Mouse (Mus musculus) mesoderm, embryonic 11.5 days (tissue): ENCODE results near the gene Nras.

Experiments
- DNase-seq: peaks from one replicate; pipeline ENCODE4 v3.0.0-alpha.2; 2012; ENCODE audit warnings: low read depth, low spot score

The Nras gene

DNA sequence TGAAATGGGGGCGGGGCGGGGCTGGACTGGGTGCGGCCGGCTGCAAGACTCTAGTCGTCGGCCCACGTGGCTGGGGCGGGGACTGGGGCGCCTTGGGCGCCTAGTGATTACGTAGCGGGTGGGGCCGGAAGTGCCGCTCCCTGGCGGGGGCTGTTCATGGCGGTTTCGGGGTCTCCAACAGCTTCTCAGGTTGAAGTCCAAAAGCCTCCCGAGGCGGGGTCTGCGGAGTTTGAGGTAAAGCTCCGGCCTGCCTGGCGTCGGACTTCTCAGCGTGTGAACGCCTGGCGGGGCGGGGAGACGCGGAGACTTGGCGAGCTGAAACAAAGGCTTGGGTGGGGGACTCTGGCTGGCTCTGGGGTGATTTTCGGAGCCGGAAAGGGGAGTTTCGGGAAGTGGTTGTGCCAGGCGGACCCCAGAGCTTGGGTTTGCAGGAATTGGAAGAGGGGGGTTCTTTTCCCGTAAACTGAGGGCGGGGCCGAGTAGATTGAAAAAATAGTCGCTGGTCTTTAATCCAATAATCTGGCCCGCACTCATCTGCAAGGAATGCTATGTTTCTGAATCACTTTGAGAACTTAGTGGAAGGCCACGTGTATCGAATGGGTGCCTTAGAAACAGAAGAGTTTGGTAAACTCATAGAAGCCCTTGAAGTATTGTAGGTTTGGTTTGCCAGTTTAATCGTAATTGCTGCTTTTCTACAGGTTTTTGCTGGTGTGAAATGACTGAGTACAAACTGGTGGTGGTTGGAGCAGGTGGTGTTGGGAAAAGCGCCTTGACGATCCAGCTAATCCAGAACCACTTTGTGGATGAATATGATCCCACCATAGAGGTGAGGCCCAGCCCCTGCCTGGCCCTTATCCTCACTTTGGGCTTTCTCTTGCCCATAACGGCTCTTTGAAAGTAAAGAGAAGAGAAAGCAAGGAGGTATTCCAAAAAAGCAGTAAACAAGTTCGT, at the start of gene Nras:
TSS of gene Nras (plus strand) at position 79 of the 951 bp plus-strand sequence.
- peak; percentile 94 for DNase-seq

- no peak for DNase-seq
Observed at GRCm38 (mm10) chr3:103017350-103017749, 40.7 kb upstream of the Nras start.

DNA sequence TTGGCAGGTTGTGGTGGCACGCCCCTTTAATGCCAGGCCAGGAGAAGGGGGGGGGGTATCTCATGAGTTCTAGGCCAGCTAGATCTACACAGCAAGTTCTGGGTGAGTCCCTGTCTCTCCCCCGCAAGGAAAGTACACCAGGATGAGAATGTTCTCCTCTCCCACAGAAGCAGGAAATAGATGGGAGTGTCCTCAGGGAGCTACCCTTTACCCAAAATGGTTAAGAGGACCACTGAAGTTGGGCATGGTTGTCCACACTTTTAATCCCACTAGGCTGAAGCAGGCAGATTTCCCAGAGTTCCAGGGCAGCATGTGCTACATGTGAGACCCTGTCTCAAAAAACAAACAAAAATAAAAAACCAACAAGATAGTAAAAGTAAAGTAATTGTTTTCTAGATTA, 38.6 kb upstream of the Nras start:
- no peak for DNase-seq

DNA sequence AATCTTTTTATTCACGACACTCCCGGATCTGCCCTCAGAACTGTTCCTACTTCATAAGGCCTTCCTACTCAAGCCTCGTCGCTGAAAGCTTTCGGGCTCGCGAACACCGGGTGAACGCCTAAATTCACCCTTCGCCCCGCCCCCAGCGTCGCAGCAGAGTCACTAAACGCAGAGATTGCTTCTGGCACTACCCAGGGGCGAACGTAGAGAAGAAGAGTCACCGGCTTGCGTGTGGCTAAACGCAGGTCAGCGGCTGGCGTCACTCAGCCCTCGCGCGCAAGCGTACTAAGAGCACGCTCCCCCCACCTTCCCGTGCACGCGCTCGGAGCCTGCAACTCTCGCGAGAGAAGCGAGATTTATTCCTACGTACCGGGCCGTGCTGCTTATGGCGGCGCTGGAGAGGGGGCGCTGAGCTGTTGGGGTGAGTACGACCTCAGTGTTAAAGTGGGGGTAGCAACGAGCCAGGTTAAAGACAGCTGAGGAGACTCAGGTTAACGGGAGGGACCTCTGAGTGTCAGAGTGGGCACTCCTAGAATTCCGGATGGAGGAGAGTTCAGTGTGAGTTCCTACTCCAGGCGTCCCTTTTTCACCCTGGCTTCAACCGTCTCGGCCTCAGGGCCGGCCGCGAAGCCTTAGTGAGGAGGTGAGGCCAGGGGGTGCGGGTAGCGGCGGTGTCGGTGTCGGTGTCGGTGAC, 37.7 kb upstream of the Nras start, which contains the start of gene Csde1:
TSS of gene Csde1 (plus strand) at position 178 of the 694 bp plus-strand sequence.
- peak; percentile 98 for DNase-seq

- peak; percentile 95 for DNase-seq
Observed at GRCm38 (mm10) chr3:103020943-103021638, 37.0 kb upstream of the Nras start.

DNA sequence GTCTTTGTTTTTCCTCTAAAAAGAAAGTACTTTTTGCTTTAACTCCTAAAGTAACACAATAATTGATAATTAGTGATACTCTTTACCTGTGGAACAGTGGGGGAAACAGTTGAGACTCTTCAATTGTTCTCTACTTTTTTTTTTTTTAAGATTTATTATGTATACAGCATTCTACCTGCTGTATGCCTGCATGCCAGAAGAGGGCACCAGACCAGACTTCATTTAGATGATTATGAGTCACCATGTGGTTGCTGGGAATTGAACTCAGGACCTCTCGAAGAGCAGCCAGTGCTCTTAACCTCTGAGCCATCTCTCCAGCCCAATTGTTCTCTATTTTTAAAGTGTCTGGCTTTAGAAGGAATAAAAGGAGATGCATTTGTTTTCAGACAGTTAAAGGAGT, 31.9 kb upstream of the Nras start:
- DNase-seq = peak; percentile 12

DNA sequence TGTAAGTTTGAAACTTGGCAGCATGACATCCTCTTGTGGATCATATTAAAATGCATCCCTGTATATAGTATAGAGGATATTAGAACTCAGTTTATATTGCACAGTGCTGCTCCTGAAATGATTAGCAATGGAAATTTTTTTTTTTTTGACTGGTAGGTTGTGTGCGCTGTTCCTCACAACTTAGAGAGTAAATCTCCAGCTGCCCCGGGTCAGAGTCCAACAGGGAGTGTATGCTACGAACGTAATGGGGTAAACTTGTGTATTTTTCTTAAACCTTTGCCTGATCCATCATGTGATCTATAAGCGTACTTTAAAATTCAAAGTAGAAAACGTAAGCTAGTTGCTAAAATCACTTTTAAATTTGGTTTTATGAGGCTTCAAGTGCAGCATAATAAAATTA, 17.8 kb upstream of the Nras start:
- DNase-seq = no peak

DNA sequence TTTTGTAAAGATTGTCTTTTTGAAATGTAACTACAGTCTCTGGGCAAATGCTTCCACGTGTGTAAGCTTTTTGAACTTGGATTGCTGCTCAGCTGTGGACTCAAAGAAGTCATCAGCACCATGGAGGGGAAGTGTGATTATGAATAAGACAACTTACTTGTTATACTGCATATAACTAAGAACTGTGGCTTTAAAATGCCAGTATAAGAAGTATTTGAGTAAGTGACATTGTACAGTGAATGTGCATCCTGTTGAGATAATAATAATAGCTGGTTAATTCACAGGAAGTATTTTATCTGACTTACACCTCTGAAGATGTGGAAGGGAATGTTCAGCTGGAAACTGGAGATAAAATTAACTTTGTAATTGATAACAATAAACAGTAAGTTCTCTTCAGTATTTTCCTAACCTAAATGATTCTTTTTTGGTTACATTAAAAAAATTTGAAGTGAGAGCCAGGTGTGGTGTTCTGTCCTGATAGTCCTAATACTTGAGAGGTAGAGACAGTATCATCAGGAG, 17.2 kb upstream of the Nras start:
- no peak for DNase-seq

- no peak for DNase-seq
Observed at GRCm38 (mm10) chr3:103056016-103056595, 2.0 kb upstream of the Nras start.

DNA sequence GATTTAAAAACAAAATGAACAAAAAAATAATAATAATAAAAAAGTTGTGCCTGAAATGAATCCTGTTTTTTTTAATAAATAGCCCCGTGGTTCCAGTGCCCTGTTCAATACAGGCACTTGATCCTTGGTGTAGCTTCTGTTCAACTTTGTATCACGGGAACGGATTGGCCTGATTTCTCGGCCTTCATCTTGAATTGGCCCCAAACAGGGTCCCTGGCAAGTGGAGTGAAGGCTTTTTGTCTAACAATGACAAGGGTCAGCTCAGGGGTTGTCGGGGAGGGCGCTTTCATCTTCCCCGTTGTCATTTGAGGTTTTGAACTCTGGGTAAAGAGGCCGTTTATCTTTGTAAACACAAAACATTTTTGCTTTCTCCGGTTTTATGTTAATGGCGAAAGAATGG, 333 bp upstream of the Nras start:
- no peak for DNase-seq

DNA sequence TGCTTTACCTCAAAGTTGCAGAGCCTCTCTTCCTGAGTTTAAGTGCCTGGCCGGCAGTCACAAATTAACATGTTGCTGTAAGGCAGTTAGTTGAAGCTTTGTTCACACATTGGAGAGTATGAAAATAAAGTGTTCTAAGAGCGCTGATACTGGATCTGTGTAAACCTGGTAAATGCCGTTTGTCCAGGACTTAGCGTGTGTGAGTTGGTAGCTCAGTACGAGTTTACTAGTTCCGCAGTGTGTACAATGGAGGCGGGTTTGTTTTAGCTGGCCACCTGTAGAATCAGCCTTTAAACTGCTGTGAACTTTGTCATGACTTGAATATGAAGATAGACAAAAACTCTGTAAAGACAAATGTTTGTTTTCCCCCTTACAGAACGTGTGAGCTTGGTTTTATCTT, 8.8 kb downstream of the Nras start:
- DNase-seq = no peak

- DNase-seq = no peak
Observed at GRCm38 (mm10) chr3:103068971-103069370, 10.9 kb downstream of the Nras start.

- DNase-seq = no peak
Observed at GRCm38 (mm10) chr3:103073771-103074170, 15.7 kb downstream of the Nras start, which contains the start of gene Ampd1. Ampd1 (plus strand) TSS chr3:103074014.

DNA sequence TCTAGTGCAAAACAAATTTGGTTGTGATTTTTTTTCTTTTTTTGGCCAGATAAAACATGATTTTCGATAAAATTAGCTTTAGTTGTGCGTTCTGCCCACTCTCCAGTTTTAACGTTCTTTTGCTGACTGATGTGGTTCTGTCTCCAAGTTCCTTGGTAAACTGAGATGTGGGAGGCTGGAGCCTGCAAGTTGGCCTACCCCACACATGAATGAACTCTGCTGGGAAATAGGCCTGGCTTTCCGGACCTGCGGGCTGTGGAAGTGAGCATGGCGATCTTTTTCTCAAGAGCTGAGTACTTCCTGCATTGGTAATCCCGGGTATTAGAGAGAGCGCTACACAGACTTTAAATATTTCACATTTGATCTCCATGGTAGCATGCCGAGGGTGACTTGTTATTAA, 17.8 kb downstream of the Nras start:
- DNase-seq = no peak

- DNase-seq = no peak
Observed at GRCm38 (mm10) chr3:103076476-103076875, 18.4 kb downstream of the Nras start.

GRCm38 (mm10) chr3:103079301-103079700, 21.2 kb downstream of the Nras start:
- DNase-seq = no peak

GRCm38 (mm10) chr3:103081051-103081450, 23.0 kb downstream of the Nras start:
- DNase-seq = peak; percentile 23

DNA sequence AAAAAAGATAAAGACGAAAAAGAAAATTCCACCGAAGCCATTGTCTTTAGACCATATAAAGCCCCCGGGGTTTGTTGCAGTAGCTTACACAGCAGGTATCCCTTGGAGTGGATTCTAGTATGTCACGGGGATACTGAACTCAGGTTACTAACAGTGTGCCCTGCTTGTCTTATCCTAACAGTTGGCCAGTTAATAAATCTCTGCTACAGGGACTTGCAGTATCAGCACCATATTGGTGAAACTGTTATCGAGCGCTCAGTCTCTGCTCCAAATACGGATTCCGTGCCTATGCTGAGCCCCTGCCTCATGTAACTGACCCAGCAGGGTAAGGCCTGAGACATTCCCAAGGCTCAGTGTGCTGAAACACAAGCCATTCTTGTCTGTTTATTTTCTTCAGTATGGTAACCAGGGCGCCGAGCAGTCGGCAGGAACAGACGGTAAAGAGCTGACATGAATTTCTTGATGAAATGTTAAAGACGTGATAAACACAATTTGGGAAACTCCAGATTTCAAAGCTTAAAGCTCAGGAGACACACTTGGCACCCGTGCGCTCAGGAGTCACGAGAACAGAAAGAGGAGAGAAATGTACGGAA, 23.9 kb downstream of the Nras start:
- DNase-seq = no peak

DNA sequence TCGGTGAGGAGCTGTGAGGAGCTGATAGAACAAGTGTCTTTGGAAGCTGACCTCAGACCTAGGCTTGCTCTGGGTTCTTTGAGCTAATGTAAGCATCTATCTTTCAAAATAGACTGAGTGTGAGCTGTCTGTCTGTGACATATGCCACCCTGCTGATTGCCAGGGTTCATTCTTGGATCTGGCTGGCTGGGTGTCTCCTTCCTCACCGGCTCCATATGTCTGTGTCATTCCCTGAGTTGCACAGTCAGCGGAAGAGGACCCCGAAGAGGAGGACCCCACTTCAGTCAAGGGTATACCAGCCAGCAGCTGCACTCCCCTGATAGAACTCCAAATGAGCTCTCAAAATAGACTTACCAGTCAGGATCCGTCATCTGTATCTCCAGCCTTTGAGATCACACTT, 24.7 kb downstream of the Nras start:
- no peak for DNase-seq

DNA sequence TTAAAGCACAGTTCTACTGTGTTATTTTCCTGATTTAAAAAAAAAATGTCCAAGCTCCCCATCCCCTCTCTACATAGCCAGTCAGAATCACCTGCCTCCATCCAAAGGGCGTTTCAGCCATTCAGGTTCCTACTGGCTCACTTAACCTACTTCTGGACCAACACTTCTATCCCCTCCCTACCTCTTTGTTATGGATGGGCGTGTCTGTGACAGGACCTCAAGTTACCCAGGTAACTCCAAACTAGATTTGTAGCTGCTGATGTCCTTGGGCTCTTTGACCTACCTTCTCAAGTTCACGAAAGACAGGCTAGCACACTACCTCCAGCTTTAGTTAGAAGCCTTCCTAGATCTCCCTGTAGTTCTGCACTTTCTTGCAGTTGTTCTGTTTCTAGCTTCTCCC, 27.9 kb downstream of the Nras start:
- no peak for DNase-seq

GRCm38 (mm10) chr3:103091753-103092152, 33.7 kb downstream of the Nras start:
- no peak for DNase-seq
